Mouse (Mus musculus) mature B cell (primary cell): ENCODE data around the gene Cdc20.

Experiments
- in situ Hi-C: fragments of 300-500 bp; cut with MboI; formaldehyde crosslinking; loops from 2 replicates; pipeline ENCODE4 v1.14.3; 2019

Gene Cdc20

DNA sequence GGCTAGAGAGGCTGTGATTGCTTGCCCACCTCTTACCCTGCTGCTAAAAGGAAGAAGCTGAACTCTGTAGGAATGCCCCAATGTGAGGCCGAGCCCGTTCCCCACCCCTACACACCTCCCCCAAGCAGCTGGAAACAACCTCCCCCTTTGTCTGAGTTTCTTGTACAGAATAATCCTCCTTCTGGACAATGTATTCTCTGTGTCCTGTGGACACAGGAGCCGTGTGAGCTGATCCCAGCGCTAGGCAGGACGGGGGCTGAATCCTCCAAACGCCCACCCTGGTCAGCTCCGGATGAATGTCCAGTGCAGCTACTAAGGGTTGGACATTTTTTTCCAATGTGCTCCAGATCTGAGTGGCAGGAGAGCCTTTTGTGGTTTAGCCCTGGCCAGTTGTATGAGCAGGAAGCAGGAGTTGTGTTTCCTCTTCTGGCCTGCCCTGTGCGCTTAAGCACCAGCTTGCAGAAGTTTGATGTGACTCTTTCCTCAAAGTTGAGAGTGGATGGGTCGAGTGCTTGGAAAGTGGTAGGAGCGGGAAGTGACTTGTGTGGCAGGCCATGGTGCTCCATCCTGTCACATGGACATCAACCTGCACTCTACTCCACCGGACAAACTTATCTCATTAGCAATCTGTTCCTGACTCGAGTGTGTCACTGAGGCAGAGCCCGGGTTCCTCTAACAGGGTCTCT is 19.9 kb downstream of the Cdc20 start:
- in situ Hi-C loops: no loop called here

DNA sequence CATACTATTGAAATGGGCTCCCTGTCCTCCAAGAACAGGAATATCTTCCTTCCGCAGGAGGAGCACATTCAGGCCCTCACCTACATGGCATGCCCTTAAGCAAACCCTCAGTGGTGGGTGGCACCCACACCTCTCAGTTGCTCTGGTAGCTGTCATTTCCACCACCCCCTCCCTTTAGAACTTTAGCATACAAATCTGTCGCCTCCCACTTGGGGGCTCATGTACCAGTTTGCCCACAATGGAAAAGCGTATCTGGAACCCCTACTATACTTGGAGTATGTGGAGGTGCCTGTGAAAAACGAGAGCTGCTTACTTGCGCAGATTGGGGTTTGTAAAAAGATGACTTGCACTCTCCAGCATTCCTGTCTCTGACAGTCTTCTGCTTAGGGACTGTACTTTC is 20.8 kb downstream of the Cdc20 start:
- in situ Hi-C loops: no loop called here

DNA sequence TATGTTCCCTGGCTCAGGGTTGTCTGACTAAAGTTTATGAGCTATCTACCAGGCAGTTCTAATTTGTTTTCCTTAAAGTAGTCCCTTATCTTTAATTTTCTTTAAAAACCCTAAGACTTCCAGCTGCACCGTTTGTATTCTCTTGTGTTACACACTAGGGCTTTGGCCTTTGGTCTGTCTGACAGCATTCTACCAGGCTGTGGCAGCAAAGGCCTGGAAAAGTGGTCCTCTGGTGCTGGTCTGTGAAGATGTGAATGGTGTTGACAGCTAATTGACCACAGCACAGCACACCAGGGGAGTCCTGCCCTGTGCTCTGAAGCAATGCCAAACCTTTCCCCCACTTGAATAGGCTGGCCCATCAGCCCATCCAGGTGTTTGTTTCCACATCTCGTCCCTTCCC is 21.4 kb downstream of the Cdc20 start:
- in situ Hi-C loops: no loop called here

DNA sequence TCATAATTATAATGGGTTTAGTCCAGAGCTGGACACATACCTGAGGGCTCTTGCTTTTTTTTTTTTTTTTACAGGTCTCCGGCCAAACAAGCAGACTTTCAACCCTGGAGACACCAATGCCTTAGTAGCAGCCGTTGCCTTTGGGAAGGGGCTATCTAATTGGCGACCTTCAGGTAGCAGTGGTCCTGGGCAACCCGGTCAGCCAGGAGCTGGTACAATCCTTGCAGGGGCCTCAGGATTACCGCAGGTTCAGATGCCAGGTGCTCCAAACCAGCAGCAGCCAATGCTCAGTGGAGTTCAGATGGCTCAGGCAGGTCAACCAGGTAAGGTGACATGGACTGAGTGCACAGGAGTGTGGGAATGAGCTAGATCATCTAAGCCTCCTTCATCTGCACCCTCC is 23.6 kb downstream of the Cdc20 start:
- in situ Hi-C loops: no loop called here

DNA sequence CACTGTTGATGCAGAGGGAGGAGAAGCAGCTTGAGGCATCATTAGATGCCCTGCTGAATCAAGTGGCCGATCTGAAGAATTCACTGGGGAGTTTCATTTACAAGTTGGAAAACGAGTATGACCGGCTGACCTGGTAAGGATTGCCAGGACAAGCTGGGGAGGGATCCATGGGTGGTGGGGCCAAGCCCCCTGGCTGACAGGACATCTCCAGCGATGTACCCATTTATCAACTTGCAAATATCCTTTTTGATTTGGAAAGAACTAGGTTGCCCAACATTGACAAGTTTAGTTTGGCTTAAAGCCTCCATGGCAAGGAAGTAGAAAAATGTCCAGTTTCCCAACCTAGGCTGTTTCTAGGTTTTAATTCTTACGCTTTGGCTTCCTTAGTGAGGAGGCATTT is 26.3 kb downstream of the Cdc20 start:
- in situ Hi-C loops: no loop called here

DNA sequence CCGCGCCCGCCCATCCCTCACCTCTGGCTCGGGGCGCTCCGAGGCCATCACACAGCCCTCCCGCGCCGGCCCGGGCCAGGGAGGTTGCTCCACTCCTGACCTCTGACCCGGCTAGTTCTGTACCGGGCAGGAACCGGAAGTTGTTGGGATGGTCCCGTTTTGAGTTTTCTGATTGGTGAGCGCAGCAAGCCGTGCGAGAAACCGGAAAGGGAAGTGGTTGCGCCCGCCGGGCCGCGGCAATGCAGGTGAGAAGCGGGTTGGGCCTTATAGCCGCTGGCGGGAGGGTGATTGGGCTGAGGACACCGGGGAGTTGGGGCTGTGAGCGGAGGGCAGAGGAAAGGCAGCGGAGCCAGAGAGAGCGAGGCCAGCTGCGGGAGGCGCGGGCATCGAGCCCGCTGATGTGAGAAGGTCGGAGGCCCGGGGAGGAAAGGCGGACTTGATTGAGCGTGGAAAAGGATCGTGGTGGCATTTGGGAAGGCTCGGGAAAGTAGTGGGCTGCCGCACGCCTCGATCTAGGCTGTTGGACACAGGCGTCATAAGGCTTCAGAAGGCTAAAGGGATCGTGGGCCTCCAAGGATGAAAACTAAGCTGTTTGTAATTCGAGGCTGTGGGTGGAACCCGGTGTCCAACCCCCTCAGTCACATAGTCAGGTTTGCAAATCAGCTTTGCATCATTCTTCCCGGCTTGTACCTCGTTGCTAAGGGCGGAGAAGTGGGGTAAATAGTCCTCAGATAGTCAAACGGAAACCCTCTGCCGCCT is 27.8 kb downstream of the Cdc20 start, which contains the start of the genes Szt2 and Med8:
Gene Szt2, minus strand, starts transcription at position 132 of the 759 bp plus-strand sequence.
Gene Med8, plus strand, starts transcription at position 196 of the 759 bp plus-strand sequence.
- in situ Hi-C loops: no loop called here

DNA sequence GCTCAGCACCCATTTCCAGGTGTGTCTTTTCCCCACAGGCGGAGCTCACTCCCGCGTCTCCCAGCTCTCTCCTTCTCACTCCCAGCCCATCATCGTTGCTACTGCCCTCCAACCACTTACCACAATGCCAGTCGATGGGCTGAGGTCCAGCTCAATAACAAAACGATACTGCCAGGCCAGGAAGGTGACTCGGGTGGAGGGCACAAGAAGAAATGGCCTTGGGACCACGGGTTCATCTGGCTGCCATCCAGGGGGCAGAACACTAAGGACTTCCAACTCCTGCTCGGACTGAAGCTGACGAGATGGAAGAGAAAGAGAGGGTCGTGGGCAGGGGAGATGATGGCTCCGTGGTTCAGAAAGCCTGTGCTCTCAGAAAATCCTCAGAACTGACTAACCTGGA is 34.5 kb downstream of the Cdc20 start:
- in situ Hi-C loops: no loop called here

DNA sequence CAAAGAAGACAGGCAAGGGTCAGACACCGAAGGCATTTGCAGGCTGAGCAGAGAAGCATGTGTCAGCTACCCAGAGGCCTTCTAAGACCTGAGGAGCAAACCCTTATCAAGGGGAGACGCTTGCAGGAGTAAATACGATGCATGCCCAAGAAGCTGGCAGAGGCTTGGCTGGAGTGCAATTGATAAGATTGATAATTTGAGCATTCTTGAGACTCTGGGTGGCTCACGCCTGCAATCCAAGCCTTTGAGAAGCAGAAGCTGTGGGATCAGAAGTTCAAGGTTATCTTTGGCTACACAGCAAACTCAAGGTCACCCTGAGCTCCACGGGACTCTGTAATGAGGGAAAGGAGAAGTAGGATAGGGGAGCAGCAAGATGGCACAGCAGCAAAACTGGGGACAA is 35.2 kb downstream of the Cdc20 start:
- in situ Hi-C loops: no loop called here

DNA sequence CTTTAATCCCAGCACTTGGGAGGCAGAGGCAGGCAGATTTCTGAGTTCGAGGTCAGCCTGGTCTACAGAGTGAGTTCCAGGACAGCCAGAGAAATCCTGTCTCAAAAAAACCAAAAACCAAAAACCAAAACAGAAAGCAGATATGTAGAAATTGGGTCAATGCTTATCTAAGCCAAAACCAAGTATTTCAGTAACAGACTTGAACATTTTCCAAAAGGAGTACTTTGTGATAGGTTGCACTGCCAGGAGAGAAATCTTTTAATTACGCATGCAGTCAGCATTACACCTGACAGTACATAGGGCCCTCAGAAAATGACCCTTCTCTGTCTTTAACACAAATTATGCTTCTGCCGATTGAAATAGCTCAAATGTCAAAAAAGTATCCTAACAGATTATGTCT is 35.7 kb downstream of the Cdc20 start:
- in situ Hi-C loops: no loop called here

DNA sequence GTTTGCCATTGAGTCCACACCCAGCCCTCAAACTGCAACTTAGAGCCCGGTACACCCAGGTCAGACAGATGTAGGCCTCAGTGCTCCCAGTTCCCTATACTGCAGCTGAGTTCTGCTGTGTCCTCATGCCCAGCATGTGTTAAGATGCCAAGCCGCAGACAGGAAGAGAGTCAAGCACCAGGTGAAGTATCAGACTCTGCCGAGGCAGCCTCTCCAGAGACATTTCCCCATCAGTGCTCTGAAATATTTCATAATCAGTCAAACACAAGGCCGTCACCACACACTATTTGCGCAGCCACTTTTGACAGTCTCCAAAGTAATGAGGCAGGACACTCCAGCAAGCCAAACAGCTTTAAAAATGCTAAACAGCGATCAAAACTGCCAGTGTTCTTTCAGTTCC is 38.8 kb downstream of the Cdc20 start:
- in situ Hi-C loops: no loop called here

DNA sequence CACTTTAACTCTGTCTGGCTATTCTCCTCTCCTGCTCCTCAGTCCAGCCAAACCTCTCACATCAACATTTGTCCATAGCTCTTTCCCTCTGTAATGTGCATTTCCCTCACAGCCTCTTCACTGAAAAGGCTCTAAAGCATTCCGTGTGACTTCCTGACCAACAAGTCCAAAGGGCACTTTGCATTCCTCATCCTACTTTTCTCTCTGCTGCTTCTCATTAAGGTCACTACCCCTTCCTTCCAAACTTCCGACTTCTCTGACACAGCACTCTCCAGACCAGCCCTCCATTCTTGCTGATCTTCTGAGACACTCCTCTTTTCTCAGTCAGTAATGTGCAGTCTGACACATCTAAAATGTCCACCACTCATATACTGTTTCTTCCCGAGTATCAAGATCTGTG is 40.7 kb downstream of the Cdc20 start:
- in situ Hi-C loops: no loop called here

DNA sequence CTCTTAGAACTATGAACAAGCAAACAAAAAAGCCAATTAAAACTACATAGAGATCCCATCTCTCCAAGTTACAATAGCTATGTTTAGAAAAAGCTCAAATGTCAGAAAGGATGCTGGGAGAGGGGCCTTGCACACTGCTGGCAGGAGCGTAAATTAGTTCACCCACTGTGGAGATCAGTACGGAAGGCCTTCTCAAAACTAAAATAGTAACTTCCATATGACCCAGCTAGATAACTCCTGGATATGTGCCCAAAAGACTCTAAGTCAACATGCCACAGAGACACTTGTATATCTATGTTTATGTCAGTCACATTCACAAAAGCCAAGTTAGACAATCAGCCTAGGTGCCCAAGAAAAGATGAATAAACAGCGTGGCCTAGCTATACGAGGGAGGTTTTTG is 41.9 kb downstream of the Cdc20 start:
- in situ Hi-C loops: no loop called here

DNA sequence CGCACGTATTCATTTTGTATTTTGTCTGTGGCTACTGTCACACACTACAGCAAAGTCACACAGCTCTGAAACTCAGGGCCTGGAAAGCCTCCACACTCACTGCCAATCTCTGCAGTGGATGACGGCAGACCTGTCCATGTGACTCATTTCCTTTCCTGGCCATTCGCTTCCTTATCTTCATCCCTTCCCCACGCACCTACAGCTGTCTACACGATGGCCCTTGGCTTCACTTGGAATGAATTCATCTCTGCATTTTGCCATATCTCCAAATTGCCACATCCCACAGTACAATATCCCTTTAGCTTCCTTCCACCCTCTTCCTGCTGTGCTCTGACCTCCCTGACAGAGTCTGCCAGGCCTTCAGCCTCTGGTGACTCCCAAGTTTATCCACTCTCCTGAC is 42.6 kb downstream of the Cdc20 start:
- in situ Hi-C loops: no loop called here

DNA sequence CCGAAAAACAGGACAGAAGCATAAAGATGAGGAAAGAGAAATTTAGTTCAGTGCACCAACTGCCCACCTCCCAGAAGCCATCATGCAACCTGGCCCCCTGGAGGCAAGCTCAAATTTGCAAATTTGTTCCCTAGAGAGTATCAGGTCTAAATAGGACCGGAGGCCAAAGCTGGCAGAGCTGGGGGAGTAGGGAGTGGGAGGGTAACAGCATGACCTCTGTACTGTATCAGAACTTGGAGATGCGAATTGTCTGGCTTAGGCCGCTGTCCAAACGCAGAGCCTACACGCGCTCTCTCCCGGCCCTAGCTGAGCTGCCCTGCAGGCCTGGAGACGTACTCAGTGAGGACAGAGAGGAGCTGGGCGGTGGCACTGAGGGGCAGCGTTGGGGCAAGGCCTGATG is 47.0 kb downstream of the Cdc20 start:
- in situ Hi-C loops: no loop called here

DNA sequence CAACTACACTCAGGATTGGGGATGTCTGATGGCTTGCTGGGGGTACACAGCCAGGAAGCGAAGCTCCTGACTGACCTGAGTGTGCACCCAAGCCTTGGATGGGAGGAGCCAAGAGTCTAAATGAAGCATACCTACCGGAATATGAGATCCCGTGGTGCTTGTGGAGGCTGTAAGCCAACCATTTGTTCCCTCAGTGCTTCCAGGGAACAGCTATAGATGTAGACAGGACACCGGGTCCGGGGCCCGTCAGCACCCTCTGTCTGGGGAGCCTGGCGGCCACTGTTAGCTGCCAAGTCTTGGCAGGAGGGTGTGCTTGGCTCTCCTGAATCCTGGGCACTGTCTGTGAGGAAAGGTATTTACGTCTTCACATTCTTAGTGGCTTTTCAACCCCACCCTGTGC is 49.8 kb downstream of the Cdc20 start:
- in situ Hi-C loops: no loop called here

DNA sequence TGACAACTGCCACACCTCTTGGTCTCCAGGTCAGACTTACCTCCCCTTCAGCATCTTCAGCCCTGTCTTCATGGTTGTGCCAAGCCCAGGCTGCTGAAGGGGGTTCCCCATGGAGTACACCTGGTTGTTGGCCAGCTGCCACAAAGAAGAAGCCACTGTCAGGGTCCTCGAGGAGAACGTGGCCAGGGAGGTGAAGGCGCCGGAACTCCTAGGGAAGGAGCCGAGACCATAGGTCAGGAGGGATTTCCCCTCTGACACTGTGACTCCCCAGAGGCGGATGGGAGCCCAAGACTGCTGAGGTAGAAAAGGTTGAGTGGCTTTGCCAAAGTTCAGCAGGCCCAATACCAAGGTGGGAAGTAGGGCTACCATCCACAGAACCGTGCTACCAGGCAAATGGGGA is 53.9 kb downstream of the Cdc20 start:
- in situ Hi-C loops: no loop called here
